Mouse (Mus musculus) ovary, postnatal 10 days (tissue): ENCODE results near the gene Olfr66.

Source experiments
- DNase-seq: peaks from one replicate; pipeline ENCODE4 v3.0.0; 2022; ENCODE audit warnings: low spot score

Gene Olfr66

GRCm38 (mm10) chr7:103886152-103886551 is at the start of gene Olfr66:
Olfr66 (minus strand) TSS chr7:103886252.
- no peak for DNase-seq

- no peak for DNase-seq
Observed at GRCm38 (mm10) chr7:103934264-103934663, 48.2 kb upstream of the Olfr66 start, which contains the start of gene Olfr632. Olfr632 (plus strand) TSS chr7:103934347.

- no peak for DNase-seq
Observed at GRCm38 (mm10) chr7:103928525-103928924, 42.5 kb upstream of the Olfr66 start, which contains the start of gene Olfr631. Olfr631 (plus strand) TSS chr7:103928825.

GRCm38 (mm10) chr7:103915338-103915737 is 29.3 kb upstream of the Olfr66 start:
- DNase-seq = no peak

- no peak for DNase-seq
Observed at GRCm38 (mm10) chr7:103912969-103913511, 27.0 kb upstream of the Olfr66 start.

- DNase-seq = no peak
Observed at GRCm38 (mm10) chr7:103910047-103910446, 24.0 kb upstream of the Olfr66 start.

- DNase-seq = no peak
Observed at GRCm38 (mm10) chr7:103903187-103903586, 17.1 kb upstream of the Olfr66 start, which contains the start of gene Olfr65. Olfr65 (plus strand) TSS chr7:103903487.

- DNase-seq = no peak
Observed at GRCm38 (mm10) chr7:103894385-103894784, 8.3 kb upstream of the Olfr66 start, which contains the start of gene Olfr64. Olfr64 (minus strand) TSS chr7:103894485.

- DNase-seq = no peak
Observed at GRCm38 (mm10) chr7:103877093-103877492, 9.0 kb downstream of the Olfr66 start.

GRCm38 (mm10) chr7:103874451-103874850 is 11.6 kb downstream of the Olfr66 start:
- DNase-seq = no peak

- DNase-seq = no peak
Observed at GRCm38 (mm10) chr7:103873064-103873463, 13.0 kb downstream of the Olfr66 start.

GRCm38 (mm10) chr7:103870667-103871066 is 15.4 kb downstream of the Olfr66 start:
- DNase-seq = no peak

GRCm38 (mm10) chr7:103865716-103866115 is 20.3 kb downstream of the Olfr66 start:
- no peak for DNase-seq

GRCm38 (mm10) chr7:103861531-103861930 is 24.5 kb downstream of the Olfr66 start:
- DNase-seq = no peak

- DNase-seq = no peak
Observed at GRCm38 (mm10) chr7:103860855-103861254, 25.2 kb downstream of the Olfr66 start.

- no peak for DNase-seq
Observed at GRCm38 (mm10) chr7:103859076-103859475, 27.0 kb downstream of the Olfr66 start.

GRCm38 (mm10) chr7:103854669-103855068 is 31.4 kb downstream of the Olfr66 start:
- no peak for DNase-seq

GRCm38 (mm10) chr7:103853090-103853489 is 33.0 kb downstream of the Olfr66 start, which contains the start of gene Hbb-y:
Hbb-y (minus strand) TSS chr7:103853216.
- no peak for DNase-seq

GRCm38 (mm10) chr7:103844525-103845325 is 41.3 kb downstream of the Olfr66 start:
- no peak for DNase-seq

GRCm38 (mm10) chr7:103843034-103843433 is 43.0 kb downstream of the Olfr66 start, which contains the start of gene Hbb-bh1:
Hbb-bh1 (minus strand) TSS chr7:103843164.
- no peak for DNase-seq

- no peak for DNase-seq
Observed at GRCm38 (mm10) chr7:103840268-103840667, 45.8 kb downstream of the Olfr66 start, which contains the start of gene Hbb-bh2. Hbb-bh2 (minus strand) TSS chr7:103840520.
